Mouse (Mus musculus): Measurements from ENCODE around the gene Slc5a11.

Slc5a11 gene

GRCm38 (mm10) chr7:123283826-123284225, 69.2 kb downstream of the Slc5a11 start:
- DNase-seq (ENCODE audit: low read depth): no peak

GRCm38 (mm10) chr7:123285896-123286295, 71.3 kb downstream of the Slc5a11 start:
- DNase-seq (ENCODE audit: low read depth): no peak

GRCm38 (mm10) chr7:123287903-123288302, 73.3 kb downstream of the Slc5a11 start:
- no peak for DNase-seq (ENCODE audit: low read depth)

- DNase-seq (ENCODE audit: low read depth): no peak
These were observed 74.6 kb downstream of the Slc5a11 start for GRCm38 (mm10) chr7:123289176-123289575.

GRCm38 (mm10) chr7:123291942-123292341, 77.4 kb downstream of the Slc5a11 start:
- DNase-seq (ENCODE audit: low read depth): no peak

GRCm38 (mm10) chr7:123293898-123294297, 79.3 kb downstream of the Slc5a11 start:
- peak; percentile 13 for DNase-seq (ENCODE audit: low read depth)

- DNase-seq (ENCODE audit: low read depth): no peak
These were observed 80.8 kb downstream of the Slc5a11 start for GRCm38 (mm10) chr7:123295423-123295822.

- DNase-seq (ENCODE audit: low read depth): no peak
These were observed 81.5 kb downstream of the Slc5a11 start for GRCm38 (mm10) chr7:123296097-123296496.

- no peak for DNase-seq (ENCODE audit: low read depth)
These were observed 83.6 kb downstream of the Slc5a11 start for GRCm38 (mm10) chr7:123298225-123298624.

- DNase-seq (ENCODE audit: low read depth): no peak
These were observed 85.7 kb downstream of the Slc5a11 start for GRCm38 (mm10) chr7:123300258-123300657.

GRCm38 (mm10) chr7:123305397-123305796, 90.8 kb downstream of the Slc5a11 start:
- no peak for DNase-seq (ENCODE audit: low read depth)

- no peak for DNase-seq (ENCODE audit: low read depth)
These were observed 92.7 kb downstream of the Slc5a11 start for GRCm38 (mm10) chr7:123307236-123307635.

- DNase-seq (ENCODE audit: low read depth): no peak
These were observed 93.4 kb downstream of the Slc5a11 start for GRCm38 (mm10) chr7:123307887-123308558.

GRCm38 (mm10) chr7:123311836-123312235, 97.3 kb downstream of the Slc5a11 start:
- no peak for DNase-seq (ENCODE audit: low read depth)

- DNase-seq (ENCODE audit: low read depth): no peak
These were observed 98.2 kb downstream of the Slc5a11 start for GRCm38 (mm10) chr7:123312738-123313137.

- DNase-seq (ENCODE audit: low read depth): no peak
These were observed 108.0 kb downstream of the Slc5a11 start for GRCm38 (mm10) chr7:123322452-123323121.

Data from fibroblast of lung, adult 2 months (primary cell).